Mouse (Mus musculus) lung, postnatal 4 days (tissue): ENCODE data around the gene Adipoq.

Source experiments
- DNase-seq, 2 experiments: peaks; one replicate each; pipeline ENCODE4 v3.0.0; 2021

The Adipoq gene

DNA sequence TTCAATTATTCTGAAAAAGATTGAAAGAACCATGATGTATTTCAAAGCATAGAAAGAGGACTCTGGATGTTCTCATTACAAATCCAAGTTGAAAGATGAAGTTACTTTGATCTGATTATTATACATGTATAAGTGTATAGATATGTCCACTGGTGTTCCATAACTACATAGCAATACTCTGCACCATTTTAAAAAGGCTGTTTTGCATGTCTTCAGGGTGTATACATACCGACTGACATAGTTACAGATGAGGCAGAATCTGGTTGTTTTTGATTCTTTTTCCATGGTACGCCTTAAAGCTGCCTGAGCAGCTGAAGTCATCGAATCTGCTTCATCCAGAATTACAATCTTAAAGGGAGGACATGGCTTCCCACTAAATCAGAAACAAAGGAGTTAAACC is 30.9 kb upstream of the Adipoq start:
- no peak for DNase-seq

- DNase-seq, result no peak
Observed at GRCm38 (mm10) chr16:23117173-23117572, 29.2 kb upstream of the Adipoq start.

GRCm38 (mm10) chr16:23122446-23122845 is 23.9 kb upstream of the Adipoq start:
- no peak for DNase-seq

- DNase-seq, result no peak
Observed at GRCm38 (mm10) chr16:23123104-23123503, 23.2 kb upstream of the Adipoq start.

DNA sequence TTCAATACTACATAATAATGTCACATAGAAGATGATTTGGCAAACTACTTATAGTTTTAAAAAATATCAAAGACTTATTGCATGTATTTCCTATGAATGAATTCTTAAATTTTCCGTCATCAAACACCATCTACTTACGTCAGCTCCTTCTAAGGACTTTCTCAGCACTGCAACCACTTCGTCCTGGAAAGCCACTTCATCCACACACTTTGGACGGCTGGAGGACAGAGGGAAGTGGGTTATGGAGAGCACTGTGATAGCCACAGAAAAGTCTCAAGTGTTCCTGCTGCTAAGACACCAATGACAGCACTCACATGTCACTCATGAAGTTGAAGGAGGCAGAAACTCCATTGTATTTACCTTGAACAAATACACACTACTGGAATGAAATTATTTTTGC is 21.9 kb upstream of the Adipoq start:
- no peak for DNase-seq

GRCm38 (mm10) chr16:23127311-23127672 is 19.0 kb upstream of the Adipoq start:
- no peak for DNase-seq

GRCm38 (mm10) chr16:23127673-23128375 is 18.5 kb upstream of the Adipoq start, which contains the start of gene Rfc4:
Rfc4 (minus strand) TSS chr16:23127737.
- peak; percentile 93 to 95 for DNase-seq

DNA sequence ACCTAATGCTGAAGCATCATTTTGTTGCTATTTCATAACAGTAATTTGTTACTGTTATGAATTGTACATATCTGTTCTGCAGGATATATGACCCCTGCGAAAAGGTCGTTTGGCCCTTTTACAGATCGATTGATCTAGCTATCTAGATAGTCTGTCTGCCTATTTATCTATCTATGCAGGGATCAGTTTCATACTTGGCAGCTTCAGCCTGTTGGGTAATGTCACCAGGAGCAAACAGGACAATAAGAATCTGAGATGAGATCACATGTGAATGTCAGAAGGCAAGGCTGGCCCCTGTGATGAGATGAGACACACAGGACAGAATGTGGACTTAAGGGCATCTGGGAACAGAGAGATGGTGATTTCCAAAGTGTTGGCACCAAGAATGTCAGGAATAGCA is 16.0 kb upstream of the Adipoq start:
- DNase-seq, result no peak

GRCm38 (mm10) chr16:23132336-23132735 is 14.0 kb upstream of the Adipoq start:
- no peak for DNase-seq

- DNase-seq, result no peak
Observed at GRCm38 (mm10) chr16:23135421-23136149, 10.8 kb upstream of the Adipoq start.

DNA sequence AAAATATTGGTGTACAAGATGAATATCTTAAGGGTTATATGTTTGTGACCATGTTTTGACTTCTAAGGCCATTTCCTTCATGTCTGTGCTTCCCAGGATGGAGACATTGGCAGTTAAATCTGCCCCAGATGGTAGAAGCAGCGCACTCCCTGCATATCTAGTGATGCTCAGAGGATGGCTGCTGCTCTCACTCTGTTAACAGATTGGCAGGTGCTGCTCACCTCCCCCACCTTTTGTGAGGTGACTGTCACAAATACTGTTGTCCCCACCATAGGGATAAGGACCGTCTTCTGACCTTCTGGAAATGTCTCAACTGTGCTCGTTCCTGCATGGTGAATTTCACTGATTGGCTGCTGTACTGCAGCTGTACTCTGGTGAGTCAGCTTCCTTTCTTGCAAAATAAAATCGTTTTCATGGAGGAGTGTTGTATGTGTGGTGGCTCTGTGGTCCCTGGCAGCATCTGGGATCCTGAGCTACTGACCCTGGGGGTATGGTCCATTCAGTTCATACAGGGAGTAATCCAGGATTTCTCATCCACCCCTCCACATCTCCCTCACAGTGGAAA is 9.8 kb upstream of the Adipoq start:
- DNase-seq, result no peak

GRCm38 (mm10) chr16:23140911-23141310 is 5.4 kb upstream of the Adipoq start:
- no peak for DNase-seq

DNA sequence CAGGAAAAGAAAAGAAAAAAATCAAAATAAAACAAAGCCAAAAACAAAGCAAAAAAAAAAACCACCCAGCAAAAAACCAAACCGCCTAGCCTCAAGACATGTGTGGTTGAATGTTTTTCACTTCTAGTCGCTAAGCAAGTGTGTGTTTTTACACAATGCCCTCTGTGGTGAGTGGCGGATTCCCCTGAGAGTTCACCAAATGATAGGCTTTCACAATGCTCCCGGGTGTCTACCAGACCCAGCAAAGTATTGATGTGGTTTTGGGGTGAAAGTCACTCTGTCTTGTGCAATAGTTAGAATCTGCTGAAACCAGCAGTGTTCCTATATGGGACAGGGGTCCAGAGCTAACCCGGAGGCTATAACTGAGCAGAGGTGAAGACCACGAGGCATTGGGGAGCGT is 2.0 kb upstream of the Adipoq start:
- peak in 1 of 2 experiments; percentile 30 for DNase-seq

DNA sequence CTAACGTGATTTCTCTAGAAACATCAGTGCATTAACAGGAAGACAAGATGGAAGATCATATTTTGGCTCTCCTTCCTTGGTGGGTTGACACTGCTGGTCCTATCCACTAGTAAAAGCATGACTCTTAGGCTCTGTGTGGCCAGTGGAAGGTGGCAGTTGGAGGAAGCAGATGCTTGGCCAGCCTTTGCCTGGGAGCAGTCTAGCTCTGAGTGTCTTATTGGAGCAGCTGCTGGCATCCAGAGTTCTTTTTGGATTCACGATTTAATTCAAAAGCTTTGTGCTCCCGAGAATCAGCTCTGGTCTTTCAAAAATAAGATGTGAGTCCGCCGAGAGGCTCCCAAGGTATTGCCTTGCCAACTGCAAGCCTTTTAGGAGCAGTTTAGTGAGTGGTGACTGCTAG is 1.1 kb upstream of the Adipoq start:
- no peak for DNase-seq

DNA sequence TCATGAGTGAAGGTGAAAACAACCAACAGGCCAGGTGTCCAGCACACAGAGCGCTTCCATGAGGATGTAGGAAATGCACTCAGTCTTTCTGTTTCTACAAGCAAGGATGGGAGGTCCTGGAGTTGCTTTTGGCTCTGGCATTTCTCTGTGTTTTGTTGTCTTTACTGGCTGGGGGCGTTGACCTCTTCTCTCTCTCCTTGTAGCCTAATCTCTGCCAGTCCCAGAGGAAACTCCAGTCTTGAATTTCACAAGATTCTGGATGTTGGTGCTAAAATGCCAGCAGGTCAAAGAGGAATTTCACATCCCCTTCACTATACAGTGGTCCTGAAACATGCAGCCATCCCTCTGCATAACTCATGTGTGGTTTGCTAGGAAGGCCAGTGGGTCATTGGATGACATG is 2.6 kb downstream of the Adipoq start:
- no peak for DNase-seq

DNA sequence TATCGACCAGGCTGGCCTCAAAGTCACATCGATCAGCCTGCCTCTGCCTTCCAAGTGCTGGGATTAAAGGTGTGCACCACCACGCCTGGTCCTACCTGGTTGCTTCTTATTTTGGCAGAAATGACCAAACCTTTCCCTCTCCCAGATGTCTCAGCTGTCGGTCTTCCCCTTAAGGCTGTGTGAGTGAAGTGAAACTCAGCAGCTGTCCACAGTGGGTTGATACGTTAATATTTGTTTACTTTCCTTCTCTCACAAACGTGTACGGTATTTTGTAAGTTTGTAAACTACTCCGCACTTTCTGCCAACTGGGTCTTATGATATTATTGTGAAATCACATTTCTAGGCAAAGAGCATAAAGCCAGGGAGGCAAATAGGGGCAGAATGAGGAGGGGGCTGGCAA is 3.1 kb downstream of the Adipoq start:
- DNase-seq, result no peak

DNA sequence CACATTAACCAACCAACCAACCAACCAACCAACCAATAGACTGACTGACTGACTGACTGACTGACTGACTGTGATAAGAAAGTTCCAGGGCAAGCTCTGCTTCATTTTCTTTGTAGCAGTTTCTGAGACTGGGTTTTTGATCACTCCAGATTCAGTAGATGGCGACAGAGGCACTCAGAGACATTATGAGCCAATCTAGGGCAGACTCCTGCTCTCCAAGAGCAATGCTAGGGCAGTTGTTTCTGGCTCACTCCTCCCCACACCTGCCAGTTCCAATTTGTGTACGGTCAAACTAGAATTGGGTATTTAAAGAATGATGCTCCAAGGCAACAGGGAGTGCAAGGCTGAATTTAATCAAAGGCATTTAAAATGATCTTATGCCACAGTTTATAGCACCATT is 5.1 kb downstream of the Adipoq start:
- DNase-seq, result peak in 1 of 2 experiments; percentile 48

DNA sequence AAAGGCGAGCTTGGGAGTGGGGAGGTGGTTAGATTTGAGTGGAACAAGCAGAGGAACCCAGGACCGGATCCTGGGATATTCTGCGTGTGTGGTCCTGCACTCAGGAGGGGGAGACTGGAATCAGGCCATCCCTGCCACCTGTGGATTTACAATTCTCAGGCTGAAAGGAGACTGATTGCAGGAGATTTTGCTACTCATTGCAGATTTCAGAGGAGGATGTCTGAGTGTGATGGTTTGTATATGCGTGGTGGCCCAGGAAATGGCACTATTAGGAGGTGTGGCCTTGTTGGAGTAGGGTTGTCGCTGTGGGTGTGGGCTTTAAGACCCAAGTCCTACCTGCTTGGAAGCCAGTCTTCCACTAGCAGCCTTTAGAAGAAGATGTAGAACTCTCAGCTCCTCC is 7.9 kb downstream of the Adipoq start:
- DNase-seq, result no peak

- no peak for DNase-seq
Observed at GRCm38 (mm10) chr16:23157013-23157412, 10.7 kb downstream of the Adipoq start.

- DNase-seq, result no peak
Observed at GRCm38 (mm10) chr16:23158292-23158691, 12.0 kb downstream of the Adipoq start.

- no peak for DNase-seq
Observed at GRCm38 (mm10) chr16:23158957-23159356, 12.6 kb downstream of the Adipoq start.

DNA sequence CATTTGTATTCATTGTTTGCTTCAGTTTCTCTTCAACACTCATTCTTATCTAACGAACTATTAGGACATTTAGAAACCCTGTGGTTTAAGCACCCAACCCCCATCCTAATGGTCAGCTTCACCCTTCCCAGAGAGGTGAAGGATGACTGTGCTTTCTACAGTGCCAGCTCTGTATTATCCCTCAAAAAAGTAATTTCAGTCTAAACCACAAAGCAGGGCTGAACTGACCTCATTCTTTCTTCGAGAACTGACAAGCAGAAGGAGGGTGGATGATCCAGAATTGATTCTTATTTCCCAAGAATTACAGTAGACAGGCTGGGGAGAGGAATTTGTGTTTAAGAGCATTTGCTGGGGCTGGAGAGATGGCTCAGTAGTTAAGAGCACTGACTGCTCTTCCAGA is 13.4 kb downstream of the Adipoq start:
- no peak for DNase-seq

- DNase-seq, result no peak
Observed at GRCm38 (mm10) chr16:23162116-23162515, 15.8 kb downstream of the Adipoq start.

- no peak for DNase-seq
Observed at GRCm38 (mm10) chr16:23164443-23164842, 18.1 kb downstream of the Adipoq start.
